Mouse (Mus musculus): ENCODE measurements around the gene Scg3.

DNA sequence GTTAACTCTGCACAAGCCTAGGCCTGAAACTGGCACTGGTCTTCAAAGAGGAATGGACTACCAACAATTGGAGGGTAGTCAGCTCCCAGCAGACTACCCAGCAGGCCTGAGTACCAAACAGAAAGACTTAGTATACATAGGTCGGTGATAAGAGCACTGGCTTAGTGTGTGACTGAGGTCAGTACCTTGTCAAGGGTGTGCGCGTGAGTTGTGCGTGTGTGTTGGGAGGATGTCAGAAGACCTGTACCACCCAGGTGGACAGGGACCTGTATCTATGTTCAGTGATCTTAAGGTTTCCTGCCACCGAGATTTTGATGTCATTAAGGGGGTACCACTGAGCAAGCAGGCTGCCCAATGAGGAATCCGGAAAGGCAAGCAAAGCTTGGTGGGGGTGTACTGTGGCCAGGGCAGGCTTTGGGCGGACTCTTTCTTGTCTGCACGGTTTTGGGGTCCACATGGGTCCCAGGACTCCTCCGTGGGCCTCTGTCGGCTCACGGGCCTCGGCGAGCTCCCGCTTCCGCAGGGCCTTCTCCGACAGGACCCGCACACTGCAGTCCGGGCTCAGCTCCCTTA, 58.8 kb downstream of the Scg3 start:
- TF ChIP-seq CTCF (IDR thresholded peaks at IDR 0.05; ENCODE audit: extremely low read depth, insufficient read depth, low read length), result no peak
- no peak for TF ChIP-seq POLR2A (IDR thresholded peaks at IDR 0.05; ENCODE audit: extremely low read depth, insufficient read depth, low read length)

Measured in cortical plate, adult 2 months (tissue).